Mouse (Mus musculus) neural tube, embryonic 11.5 days (tissue): ENCODE data around the gene Rbms3. TPM values are rescaled to one million over a fixed set of nuclear protein-coding genes. Genes with fewer than 3 reads are reported as not detected.

ENCODE experiments used
- ATAC-seq: fragments of 200-750 bp; cut with Nextera tagmentation; 2 replicates; pipeline ENCODE4 v1.8.0; 2017; ENCODE audit warnings: moderate number of reproducible peaks, mild to moderate bottlenecking, moderate TSS enrichment, moderate library complexity; ENCODE audit not compliant: insufficient read depth, low FRiP score, low TSS enrichment
- DNase-seq: peaks from one replicate; pipeline ENCODE4 v3.0.0-alpha.2; 2015; ENCODE audit warnings: low spot score
- H3K27ac ChIP-seq: fragments of 300-500 bp; sonication (generic); 2 replicates; pipeline ENCODE4 v1.5.1; 2014; ENCODE audit warnings: low read depth, mild to moderate bottlenecking, low read length
- H3K27me3 ChIP-seq: fragments of 300-500 bp; sonication (generic); 2 replicates; pipeline ENCODE4 v1.6.1; 2014; ENCODE audit warnings: mild to moderate bottlenecking, low read length, mixed read lengths; ENCODE audit not compliant: control insufficient read depth, insufficient read depth
- H3K36me3 ChIP-seq: fragments of 300-500 bp; sonication (generic); 2 replicates; pipeline ENCODE4 v1.6.1; 2014; ENCODE audit warnings: mild to moderate bottlenecking, low read length, moderate library complexity, mixed read lengths; ENCODE audit not compliant: control insufficient read depth, insufficient read depth
- H3K4me1 ChIP-seq: fragments of 300-500 bp; sonication (generic); 2 replicates; pipeline ENCODE4 v1.6.1; 2014; ENCODE audit warnings: low read length, mixed read lengths; ENCODE audit not compliant: control insufficient read depth, insufficient read depth
- H3K4me2 ChIP-seq: fragments of 300-500 bp; sonication (generic); 2 replicates; pipeline ENCODE4 v1.6.1; 2014; ENCODE audit warnings: low read depth, mild to moderate bottlenecking, moderate library complexity
- H3K4me3 ChIP-seq: fragments of 300-500 bp; sonication (generic); 2 replicates; pipeline ENCODE4 v1.5.1; 2014; ENCODE audit warnings: low read depth, low read length
- H3K9ac ChIP-seq: fragments of 300-500 bp; sonication (generic); 2 replicates; pipeline ENCODE4 v1.6.1; 2014; ENCODE audit warnings: mild to moderate bottlenecking, low read length
- H3K9me3 ChIP-seq: fragments of 300-500 bp; sonication (generic); 2 replicates; pipeline ENCODE4 v1.6.1; 2016; ENCODE audit warnings: low read length; ENCODE audit not compliant: control insufficient read depth
- WGBS: fragments of 180-500 bp; shearing (Covaris S2); extraction: QIAGEN DNeasy Blood & Tissue Kit; methylation state at CpG from one replicate; pipeline ENCODE4 v1.1.7; 2014; 5-methylcytosine and 5-hydroxymethylcytosine counted together
- polyA plus RNA-seq: library from polyadenylated mRNA; unstranded; fragments of >200 nt; fragmentation: Nextera tagmentation; extraction: Ambion mirVana; gene quantifications from 2 replicates; pipeline ENCODE4 v1.2.1, GENCODE M21; 2014

The Rbms3 gene
- polyA plus RNA-seq, 1 experiment from 2014 or later: 60.1 TPM

GRCm38 (mm10) chr9:117091253-117092176, 538.2 kb downstream of the Rbms3 start:
- H3K27me3 ChIP-seq: no peaks in the 10 kb centered on the region
- H3K27ac ChIP-seq: no peak overlapping the region
- no peak overlapping the region for H3K4me2 ChIP-seq
- no peak overlapping the region for H3K4me3 ChIP-seq
- no peaks in the 10 kb centered on the region for H3K9me3 ChIP-seq
- no peaks in the 10 kb centered on the region for H3K4me1 ChIP-seq
- 77% methylated on average over 9 of the region's 9 CpGs for WGBS
- no peaks in the 10 kb centered on the region for H3K36me3 ChIP-seq
- no peak for DNase-seq
- H3K9ac ChIP-seq: no peak overlapping the region
- no peak for ATAC-seq

- DNase-seq (no peak), ATAC-seq (no peak)
- Histone ChIP-seq H3K9ac (no peak overlapping the region), H3K4me2 (no peak overlapping the region), H3K4me1 (no peaks in the 10 kb centered on the region), H3K27ac (no peak overlapping the region), H3K4me3 (no peak overlapping the region), H3K36me3 (no peaks in the 10 kb centered on the region), H3K9me3 (no peaks in the 10 kb centered on the region), H3K27me3 (no peaks in the 10 kb centered on the region)
- WGBS: 95% methylated on average over 12 of the region's 12 CpGs
Observed at GRCm38 (mm10) chr9:117089409-117090147, 540.1 kb downstream of the Rbms3 start.

GRCm38 (mm10) chr9:117088309-117088708, 541.4 kb downstream of the Rbms3 start:
- Histone ChIP-seq H3K9me3 (no peaks in the 10 kb centered on the region), H3K4me2 (no peak overlapping the region), H3K36me3 (no peaks in the 10 kb centered on the region), H3K27me3 (no peaks in the 10 kb centered on the region), H3K9ac (no peak overlapping the region), H3K4me1 (no peaks in the 10 kb centered on the region), H3K27ac (no peak overlapping the region), H3K4me3 (no peak overlapping the region)
- ATAC-seq (no peak), DNase-seq (no peak)
- WGBS: 84% methylated on average over 6 of the region's 6 CpGs

GRCm38 (mm10) chr9:117085706-117086105, 544.0 kb downstream of the Rbms3 start:
- 87% methylated on average over 9 of the region's 9 CpGs for WGBS
- H3K4me2 ChIP-seq: no peak overlapping the region
- H3K27me3 ChIP-seq: no peaks in the 10 kb centered on the region
- no peak for ATAC-seq
- DNase-seq: no peak
- H3K9ac ChIP-seq: no peak overlapping the region
- no peaks in the 10 kb centered on the region for H3K36me3 ChIP-seq
- H3K4me3 ChIP-seq: no peak overlapping the region
- H3K9me3 ChIP-seq: no peaks in the 10 kb centered on the region
- H3K27ac ChIP-seq: no peak overlapping the region
- H3K4me1 ChIP-seq: no peaks in the 10 kb centered on the region

GRCm38 (mm10) chr9:117084471-117084870, 545.2 kb downstream of the Rbms3 start:
- Histone ChIP-seq H3K27ac (no peak overlapping the region), H3K27me3 (no peaks in the 10 kb centered on the region), H3K4me1 (no peaks in the 10 kb centered on the region), H3K4me3 (no peak overlapping the region), H3K9ac (no peak overlapping the region), H3K4me2 (no peak overlapping the region), H3K36me3 (no peaks in the 10 kb centered on the region), H3K9me3 (no peaks in the 10 kb centered on the region)
- ATAC-seq (no peak), DNase-seq (no peak)
- WGBS: 94% methylated on average over 2 of the region's 2 CpGs

- Histone ChIP-seq H3K9ac (no peak overlapping the region), H3K27me3 (no peaks in the 10 kb centered on the region), H3K27ac (no peak overlapping the region), H3K9me3 (no peaks in the 10 kb centered on the region), H3K4me2 (no peak overlapping the region), H3K4me1 (no peaks in the 10 kb centered on the region), H3K4me3 (no peak overlapping the region), H3K36me3 (no peaks in the 10 kb centered on the region)
- no peak for DNase-seq
- ATAC-seq: no peak
- WGBS: 81% methylated on average over 8 of the region's 8 CpGs
Observed at GRCm38 (mm10) chr9:117079471-117079870, 550.2 kb downstream of the Rbms3 start.

GRCm38 (mm10) chr9:117077548-117077947, 552.2 kb downstream of the Rbms3 start:
- H3K9ac ChIP-seq: no peak overlapping the region
- H3K4me1 ChIP-seq: peaks cover 3% of the 10 kb centered on the region; the same call in 1 of the 2 replicates
- no peak for ATAC-seq
- H3K4me3 ChIP-seq: no peak overlapping the region
- H3K4me2 ChIP-seq: no peak overlapping the region
- no peaks in the 10 kb centered on the region for H3K27me3 ChIP-seq
- 62% methylated on average over 7 of the region's 7 CpGs for WGBS
- no peaks in the 10 kb centered on the region for H3K36me3 ChIP-seq
- no peak for DNase-seq
- no peaks in the 10 kb centered on the region for H3K9me3 ChIP-seq
- no peak overlapping the region for H3K27ac ChIP-seq

GRCm38 (mm10) chr9:117076785-117077184, 552.9 kb downstream of the Rbms3 start:
- peaks cover 3% of the 10 kb centered on the region; the same call in 1 of the 2 replicates for H3K4me1 ChIP-seq

More at GRCm38 (mm10) chr9:117076785-117077184, 552.9 kb downstream of the Rbms3 start:
- H3K9me3 ChIP-seq: no peaks in the 10 kb centered on the region
- H3K27me3 ChIP-seq: no peaks in the 10 kb centered on the region
- no peak overlapping the region for H3K27ac ChIP-seq
- no peak overlapping the region for H3K9ac ChIP-seq
- H3K4me3 ChIP-seq: no peak overlapping the region
- H3K4me2 ChIP-seq: no peak overlapping the region
- 51% methylated on average over 8 of the region's 8 CpGs for WGBS
- H3K36me3 ChIP-seq: no peaks in the 10 kb centered on the region
- DNase-seq: no peak
- no peak for ATAC-seq
